Mouse (Mus musculus) liver, postnatal 0 days (tissue): ENCODE results near the gene Rnase4.

Experiments used
- CTCF ChIP-seq: sonication (generic); IDR thresholded peaks from 2 replicates; pipeline ENCODE4 v1.5.1; 2016; ENCODE audit warnings: antibody characterized with exemption, low read depth
- EP300 ChIP-seq: IDR thresholded peaks from 2 replicates; pipeline ENCODE4 v1.6.1; 2016; ENCODE audit warnings: antibody characterized with exemption, low read depth, mild to moderate bottlenecking

DNA sequence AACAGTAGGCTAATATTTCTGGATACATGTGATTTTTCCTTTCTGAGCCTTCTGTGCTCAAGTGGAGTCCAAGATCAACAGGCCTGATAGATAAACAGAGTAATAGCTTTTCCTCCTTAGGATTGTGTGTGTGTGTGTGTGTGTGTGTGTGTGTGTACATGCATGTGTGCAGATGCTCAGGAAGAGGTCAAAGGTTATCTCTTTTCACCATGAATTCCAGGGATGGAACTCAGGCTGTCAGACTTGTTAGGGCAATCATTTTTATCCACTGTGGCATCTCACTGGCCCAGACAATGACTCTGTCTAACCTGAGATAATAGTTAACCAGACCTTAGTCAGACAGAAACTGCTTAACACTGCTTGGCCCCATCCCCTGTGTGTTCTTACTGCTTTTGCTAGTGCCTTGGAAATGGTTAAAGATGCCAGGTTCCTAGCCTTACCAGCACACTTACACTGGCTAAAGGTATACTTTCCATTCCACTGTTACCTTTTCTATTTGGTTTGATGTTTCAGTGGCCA lies 15.6 kb downstream of the Rnase4 start:
- no peak for TF ChIP-seq CTCF
- TF ChIP-seq EP300, result no peak
